Mouse (Mus musculus) heart, embryonic 16.5 days (tissue): ENCODE results near the gene Tagln. TPM values are rescaled to one million over a fixed set of nuclear protein-coding genes. Genes with fewer than 3 reads are reported as not detected.

Experiments used
- microRNA-seq: library from miRNA; unstranded; fragments of <30 nt; microRNA quantifications from one replicate; pipeline ENCODE4, GENCODE M21; 2017
- polyA plus RNA-seq: library from polyadenylated mRNA; unstranded; fragments of >200 nt; fragmentation: Nextera tagmentation; extraction: Ambion mirVana; gene quantifications from 2 replicates; pipeline ENCODE4 v1.2.1, GENCODE M21; 2015

The Tagln gene
- polyA plus RNA-seq, 1 experiment from 2014 or later = 77.9 TPM

Small RNAs within 50 kb of the gene (microRNA-seq; reads per million reads assigned to microRNA genes)
- gene Mir7087 = not detected

Other genes starting within 250 kb of the Tagln start
- 14.3 and 14.7 TPM in 2 replicates for gene Cep164, start 107.4 kb downstream of the Tagln start, polyA plus RNA-seq
- 20.0 and 23.8 TPM in 2 replicates for gene Bace1, start 97.5 kb downstream of the Tagln start, polyA plus RNA-seq
- gene Pcsk7, start 29.6 kb downstream of the Tagln start, polyA plus RNA-seq = 18.7 and 19.9 TPM in 2 replicates
- 38.0 and 42.3 TPM in 2 replicates for gene Rnf214, start 29.1 kb downstream of the Tagln start, polyA plus RNA-seq
- 36.9 and 38.3 TPM in 2 replicates for gene Sidt2, start 19.2 kb upstream of the Tagln start, polyA plus RNA-seq
- 110 and 131 TPM in 2 replicates for gene Pafah1b2, start 76.6 kb upstream of the Tagln start, polyA plus RNA-seq
- 5.1 and 6.7 TPM in 2 replicates for gene Sik3, start 76.8 kb upstream of the Tagln start, polyA plus RNA-seq